Mouse (Mus musculus): Measurements from ENCODE around the gene Naxe. TPM values are rescaled to one million over a fixed set of nuclear protein-coding genes. Genes with fewer than 3 reads are reported as not detected.
A peak's percentile ranks its signal among the peaks of the same experiment; 100 is the strongest.

Naxe gene
- polyA plus RNA-seq, 1 experiment from 2014 or later: 156 TPM

- no peak overlapping the region for H3K27ac ChIP-seq
- no peaks in the 10 kb centered on the region for H3K27me3 ChIP-seq (replicated peaks)
- peaks cover 13% of the 10 kb centered on the region for H3K4me1 ChIP-seq
- H3K4me3 ChIP-seq (replicated peaks): no peak overlapping the region
- no peaks in the 10 kb centered on the region for H3K9me3 ChIP-seq
- no peak overlapping the region for H3K4me2 ChIP-seq
- H3K36me3 ChIP-seq: peaks cover 3% of the 10 kb centered on the region; the same call in 1 of the 2 replicates
- 99% methylated on average over 2 of the region's 2 CpGs for WGBS
- H3K9ac ChIP-seq: no peak overlapping the region
- ATAC-seq (ENCODE audit: insufficient read depth, low FRiP score, low read depth): no peak
These were observed 25.7 kb upstream of the Naxe start for GRCm38 (mm10) chr3:88084001-88084400.

- Histone ChIP-seq H3K4me1 (peaks cover 13% of the 10 kb centered on the region), H3K9me3 (no peaks in the 10 kb centered on the region), H3K9ac (peak overlapping the region; percentile 23; the same call in 1 of the 2 replicates), H3K27ac (no peak overlapping the region; the same call in 1 of the 2 replicates), H3K4me2 (peak overlapping the region; percentile 73), H3K4me3 (replicated peaks) (peak overlapping the region; percentile 57), H3K36me3 (peaks cover 3% of the 10 kb centered on the region; the same call in 1 of the 2 replicates), H3K27me3 (replicated peaks) (no peaks in the 10 kb centered on the region)
- 6% methylated on average over 4 of the region's 4 CpGs for WGBS
- ATAC-seq (ENCODE audit: insufficient read depth, low FRiP score, low read depth): peak; percentile 55; the same call in 1 of the 2 replicates
These were observed 24.4 kb upstream of the Naxe start for GRCm38 (mm10) chr3:88082663-88083062.

GRCm38 (mm10) chr3:88082224-88082618 is 23.9 kb upstream of the Naxe start:
- Histone ChIP-seq H3K27me3 (replicated peaks) (no peaks in the 10 kb centered on the region), H3K4me2 (peak overlapping the region; percentile 73), H3K4me3 (replicated peaks) (peak overlapping the region; percentile 57), H3K9me3 (no peaks in the 10 kb centered on the region), H3K9ac (peak overlapping the region; percentile 23; the same call in 1 of the 2 replicates), H3K4me1 (peaks cover 13% of the 10 kb centered on the region), H3K36me3 (peaks cover 3% of the 10 kb centered on the region; the same call in 1 of the 2 replicates), H3K27ac (no peak overlapping the region; the same call in 1 of the 2 replicates)
- ATAC-seq (ENCODE audit: insufficient read depth, low FRiP score, low read depth): 0 out of 2 replicates have a peak, but pooled peaks have one; percentile 31
- WGBS: 1% methylated on average over 13 of the region's 13 CpGs

GRCm38 (mm10) chr3:88081345-88082223 is 23.3 kb upstream of the Naxe start, which contains the start of gene Iqgap3:
Gene Iqgap3, plus strand, starts transcription at chr3:88081971.
- Histone ChIP-seq H3K36me3 (0 out of 2 replicates have a peak, but pooled peaks cover 3% of the 10 kb centered on the region), H3K27ac (no peak within 1 kb of the TSS; the same call in 1 of the 2 replicates), H3K4me3 (replicated peaks) (peak within 1 kb of the TSS; percentile 57), H3K9ac (peak within 1 kb of the TSS; percentile 23; the same call in 1 of the 2 replicates), H3K4me1 (peaks cover 13% of the 10 kb centered on the region), H3K9me3 (no peaks in the 10 kb centered on the region), H3K4me2 (peak within 1 kb of the TSS; percentile 73), H3K27me3 (replicated peaks) (no peaks in the 10 kb centered on the region)
- WGBS: 19% methylated on average over 33 of the region's 33 CpGs
- ATAC-seq (ENCODE audit: insufficient read depth, low FRiP score, low read depth): peak; percentile 89

- ATAC-seq (ENCODE audit: insufficient read depth, low FRiP score, low read depth): no peak
- Histone ChIP-seq H3K36me3 (no peaks in the 10 kb centered on the region), H3K4me2 (no peak within 1 kb of the TSS), H3K9ac (no peak within 1 kb of the TSS), H3K4me3 (replicated peaks) (no peak within 1 kb of the TSS), H3K27ac (no peak within 1 kb of the TSS), H3K9me3 (no peaks in the 10 kb centered on the region), H3K27me3 (replicated peaks) (0 out of 2 replicates have a peak, but pooled peaks cover 4% of the 10 kb centered on the region), H3K4me1 (peaks cover 12% of the 10 kb centered on the region)
- WGBS: 69% methylated on average over 4 of the region's 4 CpGs
These were observed 19.9 kb upstream of the Naxe start, which contains the start of gene Ttc24 for GRCm38 (mm10) chr3:88078204-88078603. Gene Ttc24, minus strand, starts transcription at chr3:88078304.

- Histone ChIP-seq H3K9ac (no peak overlapping the region), H3K27me3 (replicated peaks) (0 out of 2 replicates have a peak, but pooled peaks cover 4% of the 10 kb centered on the region), H3K4me1 (peaks cover 4% of the 10 kb centered on the region), H3K9me3 (no peaks in the 10 kb centered on the region), H3K36me3 (no peaks in the 10 kb centered on the region), H3K4me3 (replicated peaks) (no peak overlapping the region), H3K27ac (no peak overlapping the region), H3K4me2 (no peak overlapping the region)
- 49% methylated on average over 8 of the region's 8 CpGs for WGBS
- no peak for ATAC-seq (ENCODE audit: insufficient read depth, low FRiP score, low read depth)
These were observed 19.1 kb upstream of the Naxe start for GRCm38 (mm10) chr3:88077441-88077840.

- Histone ChIP-seq H3K4me3 (replicated peaks) (no peak overlapping the region), H3K4me1 (no peaks in the 10 kb centered on the region), H3K27me3 (replicated peaks) (0 out of 2 replicates have a peak, but pooled peaks cover 4% of the 10 kb centered on the region), H3K36me3 (no peaks in the 10 kb centered on the region), H3K4me2 (no peak overlapping the region), H3K9me3 (no peaks in the 10 kb centered on the region), H3K9ac (no peak overlapping the region; the same call in 1 of the 2 replicates), H3K27ac (no peak overlapping the region)
- no peak for ATAC-seq (ENCODE audit: insufficient read depth, low FRiP score, low read depth)
- WGBS: 79% methylated on average over 8 of the region's 8 CpGs
These were observed 16.5 kb upstream of the Naxe start for GRCm38 (mm10) chr3:88074766-88075165.

- H3K9me3 ChIP-seq: no peaks in the 10 kb centered on the region
- no peak overlapping the region for H3K27ac ChIP-seq
- H3K36me3 ChIP-seq: no peaks in the 10 kb centered on the region
- 0 out of 2 replicates have a peak, but pooled peaks cover 4% of the 10 kb centered on the region for H3K27me3 ChIP-seq (replicated peaks)
- no peak overlapping the region for H3K9ac ChIP-seq
- H3K4me2 ChIP-seq: no peak overlapping the region
- H3K4me1 ChIP-seq: no peaks in the 10 kb centered on the region
- H3K4me3 ChIP-seq (replicated peaks): no peak overlapping the region
- 64% methylated on average over 2 of the region's 2 CpGs for WGBS
- no peak for ATAC-seq (ENCODE audit: insufficient read depth, low FRiP score, low read depth)
These were observed 16.1 kb upstream of the Naxe start for GRCm38 (mm10) chr3:88074351-88074750.

- no peaks in the 10 kb centered on the region for H3K36me3 ChIP-seq
- no peak overlapping the region for H3K4me3 ChIP-seq (replicated peaks)
- no peaks in the 10 kb centered on the region for H3K9me3 ChIP-seq
- H3K4me2 ChIP-seq: no peak overlapping the region
- 48% methylated on average over 2 of the region's 2 CpGs for WGBS
- H3K4me1 ChIP-seq: no peaks in the 10 kb centered on the region
- no peak for ATAC-seq (ENCODE audit: insufficient read depth, low FRiP score, low read depth)
- no peak overlapping the region for H3K27ac ChIP-seq
- H3K9ac ChIP-seq: no peak overlapping the region
- H3K27me3 ChIP-seq (replicated peaks): 0 out of 2 replicates have a peak, but pooled peaks cover 4% of the 10 kb centered on the region
These were observed 15.3 kb upstream of the Naxe start for GRCm38 (mm10) chr3:88073631-88074030.

GRCm38 (mm10) chr3:88071783-88072182 is 13.5 kb upstream of the Naxe start:
- no peaks in the 10 kb centered on the region for H3K36me3 ChIP-seq
- H3K4me1 ChIP-seq: no peaks in the 10 kb centered on the region
- peak; percentile 58; the same call in 1 of the 2 replicates for ATAC-seq (ENCODE audit: insufficient read depth, low FRiP score, low read depth)
- 0 out of 2 replicates have a peak, but pooled peaks cover 4% of the 10 kb centered on the region for H3K27me3 ChIP-seq (replicated peaks)
- WGBS: under 1% methylated on average over 5 of the region's 5 CpGs
- H3K4me3 ChIP-seq (replicated peaks): no peak overlapping the region
- no peaks in the 10 kb centered on the region for H3K9me3 ChIP-seq
- H3K4me2 ChIP-seq: no peak overlapping the region
- no peak overlapping the region for H3K27ac ChIP-seq
- no peak overlapping the region for H3K9ac ChIP-seq

GRCm38 (mm10) chr3:88068386-88068785 is 10.1 kb upstream of the Naxe start:
- no peak overlapping the region for H3K4me2 ChIP-seq
- ATAC-seq (ENCODE audit: insufficient read depth, low FRiP score, low read depth): no peak
- no peak overlapping the region for H3K27ac ChIP-seq
- no peaks in the 10 kb centered on the region for H3K36me3 ChIP-seq
- no peak overlapping the region for H3K4me3 ChIP-seq (replicated peaks)
- H3K9ac ChIP-seq: no peak overlapping the region
- H3K9me3 ChIP-seq: no peaks in the 10 kb centered on the region
- no peaks in the 10 kb centered on the region for H3K4me1 ChIP-seq
- 38% methylated on average over 2 of the region's 2 CpGs for WGBS
- H3K27me3 ChIP-seq (replicated peaks): no peaks in the 10 kb centered on the region

- Histone ChIP-seq H3K4me3 (replicated peaks) (0 out of 2 replicates have a peak overlapping the region, but pooled peaks have one; percentile 84), H3K4me2 (peak overlapping the region; percentile 81), H3K27me3 (replicated peaks) (no peaks in the 10 kb centered on the region), H3K36me3 (peaks cover 19% of the 10 kb centered on the region), H3K9ac (no peak overlapping the region), H3K27ac (no peak overlapping the region), H3K9me3 (no peaks in the 10 kb centered on the region), H3K4me1 (peaks cover 11% of the 10 kb centered on the region)
- 82% methylated on average over 6 of the region's 6 CpGs for WGBS
- no peak for ATAC-seq (ENCODE audit: insufficient read depth, low FRiP score, low read depth)
These were observed 1.3 kb downstream of the Naxe start for GRCm38 (mm10) chr3:88057030-88057429.

All from stomach, embryonic 15.5 days (tissue).